8 mouse cellular contexts compared by ENCODE assay signal in the genomic region with DNA sequence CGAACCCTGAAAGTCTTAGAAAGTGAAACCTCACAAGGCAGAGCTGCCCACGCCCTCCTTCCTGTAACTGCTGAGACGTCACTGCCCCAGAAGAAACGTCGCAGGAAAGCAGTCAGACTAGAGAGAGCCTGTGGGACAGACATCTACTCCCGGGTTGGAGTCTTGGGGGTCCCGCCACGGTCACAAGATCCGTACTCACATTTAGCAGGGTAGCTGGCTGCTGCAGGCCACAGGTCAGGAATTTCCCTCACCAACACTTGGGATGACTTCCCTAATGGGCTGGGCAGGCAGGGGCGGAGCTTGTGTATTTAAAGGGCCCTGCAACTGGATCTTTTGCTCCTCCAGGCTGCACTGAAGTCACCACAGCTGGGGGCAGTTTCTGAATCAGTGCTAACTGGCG. TPM values are rescaled to one million over a fixed set of nuclear protein-coding genes. Genes with fewer than 3 reads are reported as not detected.
DNase-seq lines count a peak whose midpoint lies in the region; ATAC-seq and TF ChIP-seq lines count a peak whose summit lies in the region.

A gene (minus strand): TSS at position 302 of the 400 bp plus-strand sequence.

- H3K36me3 ChIP-seq in embryonic facial prominence, embryonic 11.5 days (replicated peaks; ENCODE audit: control insufficient read depth, insufficient read depth, low read depth, low read length): peaks cover 4% of the 10 kb centered on the region
- H3K36me3 ChIP-seq in kidney, adult 2 months (ENCODE audit: control insufficient read depth, insufficient read depth, low read length): no peaks in the 10 kb centered on the region
- peaks cover 5% of the 10 kb centered on the region; the same call in 1 of the 2 replicates for H3K36me3 ChIP-seq in lung, embryonic 16.5 days (ENCODE audit: control insufficient read depth, insufficient read depth, low read length)

- DNase-seq in CD4-positive, CD25-positive, alpha-beta regulatory T cell, adult 2 months (ENCODE audit: low read depth, low spot score): peak; percentile 84
- DNase-seq in adrenal gland, adult (ENCODE audit: inconsistent age in 2 of 2, low spot score in 1 of 2): peak; percentile 82 to 94
- DNase-seq in embryonic facial prominence, embryonic 11.5 days (ENCODE audit: low spot score): peak; percentile 54
- DNase-seq in heart, adult 8-10 months (ENCODE audit: low spot score): peak; percentile 87
- peak; percentile 91 for DNase-seq in kidney, adult 2 months
- DNase-seq in skeletal muscle tissue, adult 2 months (ENCODE audit: low read depth, low spot score): peak; percentile 62
- DNase-seq in layer of hippocampus, postnatal 25 days (ENCODE audit: extremely low spot score in 1 of 2, low spot score in 1 of 2): no peak

- 45% methylated on average over 11 of the region's 11 CpGs for WGBS in embryonic facial prominence, embryonic 11.5 days
- WGBS in kidney, adult 2 months: 0% methylated on average over 11 of the region's 11 CpGs
- 15% methylated on average over 11 of the region's 11 CpGs for WGBS in lung, embryonic 16.5 days

- peak within 1 kb of the TSS; percentile 18 for H3K4me3 ChIP-seq in embryonic facial prominence, embryonic 11.5 days (ENCODE audit: low read depth, low read length)
- H3K4me3 ChIP-seq in kidney, adult 2 months (ENCODE audit: insufficient read depth, low read depth, low read length): peak within 1 kb of the TSS; percentile 90
- H3K4me3 ChIP-seq in lung, embryonic 16.5 days (ENCODE audit: low read length): peak within 1 kb of the TSS; percentile 56

- no peak for TF ChIP-seq CTCF in kidney, adult 2 months (conservative IDR thresholded peaks at IDR 0.05; ENCODE audit: insufficient read depth, insufficient read length, low read depth, low read length)

- peak within 1 kb of the TSS; percentile 85 for H3K4me2 ChIP-seq in embryonic facial prominence, embryonic 11.5 days (ENCODE audit: low read depth, low read length)
- H3K4me2 ChIP-seq in lung, embryonic 16.5 days (ENCODE audit: low read depth, low read length): peak within 1 kb of the TSS; percentile 72

- H3K4me1 ChIP-seq in embryonic facial prominence, embryonic 11.5 days (ENCODE audit: control insufficient read depth, insufficient read depth, low read length): peaks cover 11% of the 10 kb centered on the region; the same call in 1 of the 2 replicates
- peaks cover 11% of the 10 kb centered on the region; the same call in 1 of the 2 replicates for H3K4me1 ChIP-seq in kidney, adult 2 months (ENCODE audit: control insufficient read depth, insufficient read depth, low read length)
- H3K4me1 ChIP-seq in lung, embryonic 16.5 days (replicated peaks; ENCODE audit: control insufficient read depth, insufficient read depth, low read length): peaks cover 41% of the 10 kb centered on the region

- no peak within 1 kb of the TSS for H3K27ac ChIP-seq in embryonic facial prominence, embryonic 11.5 days (replicated peaks; ENCODE audit: low read depth, low read length)
- peak within 1 kb of the TSS; percentile 89 for H3K27ac ChIP-seq in kidney, adult 2 months (ENCODE audit: insufficient read depth, low read depth, low read length)
- H3K27ac ChIP-seq in lung, embryonic 16.5 days (ENCODE audit: low read length): peak within 1 kb of the TSS; percentile 51

- peak within 1 kb of the TSS; percentile 41 for H3K9ac ChIP-seq in embryonic facial prominence, embryonic 11.5 days (replicated peaks; ENCODE audit: low read length)
- H3K9ac ChIP-seq in lung, embryonic 16.5 days (ENCODE audit: low read length): peak within 1 kb of the TSS; percentile 59

- no peaks in the 10 kb centered on the region for H3K27me3 ChIP-seq in embryonic facial prominence, embryonic 11.5 days (ENCODE audit: control insufficient read depth, insufficient read depth, low read length)
- no peaks in the 10 kb centered on the region for H3K27me3 ChIP-seq in kidney, adult 2 months (replicated peaks; ENCODE audit: control insufficient read depth, insufficient read depth, low read length)
- H3K27me3 ChIP-seq in lung, embryonic 16.5 days (ENCODE audit: control insufficient read depth, insufficient read depth, low read depth, low read length): no peaks in the 10 kb centered on the region

- H3K9me3 ChIP-seq in embryonic facial prominence, embryonic 11.5 days (replicated peaks; ENCODE audit: control insufficient read depth, low read length): no peaks in the 10 kb centered on the region
- H3K9me3 ChIP-seq in lung, embryonic 16.5 days (ENCODE audit: control insufficient read depth, low read length): no peaks in the 10 kb centered on the region

- TF ChIP-seq POLR2A in kidney, adult 2 months (IDR thresholded peaks at IDR 0.05; ENCODE audit: low read depth, low read length): no peak

- no peak for ATAC-seq in embryonic facial prominence, embryonic 11.5 days (replicated peaks; ENCODE audit: insufficient number of reproducible peaks, low FRiP score, low TSS enrichment, low read depth)
- 0 out of 2 replicates have a peak, but pooled peaks have one; percentile 13 for ATAC-seq in lung, embryonic 16.5 days (ENCODE audit: low read depth)

RNA-seq across cellular contexts. Expression of the gene that starts here (rescaled TPM):
- polyA plus RNA-seq in embryonic facial prominence, embryonic 11.5 days (2014; fragmentation: Nextera tagmentation; extraction: Ambion mirVana): 2.6 and 3.0 TPM in 2 replicates
- 10 to 100 TPM; 59.3 to 81.8 (median 73.5) TPM for total RNA-seq in heart, adult 8-10 months (2022)
- polyA plus RNA-seq in kidney, adult 2 months (2012; rRNA removed): 56.9 and 66.9 TPM in 2 replicates
- 14.9 and 17.9 TPM in 2 replicates for polyA plus RNA-seq in lung, embryonic 16.5 days (2015; fragmentation: Nextera tagmentation; extraction: Ambion mirVana)
- total RNA-seq in layer of hippocampus, postnatal 25 days (2021): 1 to 10 TPM; 7.0 to 7.4 TPM

Comparison
In these comparisons a context has a peak if more than half of its experiments do, and no peak if none do; other contexts are left out.
1. RNA of the gene that starts here (total RNA-seq): 59.3 to 81.8 TPM in heart, adult 8-10 months; 7.0 to 7.4 TPM in layer of hippocampus, postnatal 25 days; every median in the first group is over 4 times any median in the second.
2. DNase-seq: peak in CD4-positive, CD25-positive, alpha-beta regulatory T cell, adult 2 months (single experiment), adrenal gland, adult (2 of 2), embryonic facial prominence, embryonic 11.5 days (single experiment), heart, adult 8-10 months (single experiment), kidney, adult 2 months (single experiment) and skeletal muscle tissue, adult 2 months (single experiment); none in layer of hippocampus, postnatal 25 days (0 of 2).
3. H3K4me3 ChIP-seq: peak in every context shown above with its lines; median percentile 90 in kidney, adult 2 months; 56 in lung, embryonic 16.5 days; 18 in embryonic facial prominence, embryonic 11.5 days.